Mouse (Mus musculus) thymus, adult 2 months (tissue): ENCODE results near the gene Gm12166.

ENCODE experiments used
- CTCF ChIP-seq: fragments of 200-500 bp; IDR thresholded peaks from 2 replicates; pipeline ENCODE4 v1.5.1; 2012; ENCODE audit warnings: mild to moderate bottlenecking, control low read depth, low read length, moderate library complexity, borderline replicate concordance; ENCODE audit not compliant: control insufficient read depth, poor library complexity, insufficient read depth; ENCODE audit errors: extremely low read depth
- POLR2A ChIP-seq: fragments of 200-500 bp; IDR thresholded peaks from 2 replicates; pipeline ENCODE4 v1.6.1; 2012; ENCODE audit warnings: mild to moderate bottlenecking, low read length, control low read depth, moderate library complexity; ENCODE audit not compliant: control insufficient read depth, poor library complexity, insufficient read depth; ENCODE audit errors: extremely low read depth

DNA sequence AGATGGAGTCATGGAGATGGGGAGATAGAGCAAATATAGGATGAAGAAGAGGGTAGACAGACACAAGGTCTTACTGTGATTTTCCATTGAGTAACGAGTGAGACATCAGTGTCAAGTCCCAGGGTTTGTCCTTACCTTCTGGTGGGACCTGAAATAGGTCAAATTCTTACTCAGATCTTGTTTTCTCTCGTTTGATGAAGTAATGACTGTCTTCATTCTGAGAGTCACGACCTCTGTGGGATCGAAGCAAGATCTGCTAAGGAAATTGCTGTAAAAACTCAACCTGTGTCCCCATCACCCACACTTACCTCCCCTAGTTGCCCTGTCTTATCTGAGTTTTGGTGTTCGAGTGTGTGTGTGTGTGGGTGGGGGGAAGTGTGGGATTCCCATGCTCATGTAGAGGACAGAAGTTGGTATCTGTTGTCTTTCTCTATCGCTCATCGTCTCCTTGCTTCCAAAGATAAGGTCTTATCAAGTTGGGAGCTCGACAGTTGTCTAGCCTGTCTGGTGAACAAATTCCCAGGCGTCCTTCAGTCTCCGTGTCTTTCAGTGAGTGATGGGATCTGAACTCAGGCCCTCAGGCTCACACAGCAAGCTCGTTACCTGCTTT, 31.8 kb upstream of the Gm12166 start:
- TF ChIP-seq POLR2A (no peak), CTCF (no peak)
